Mouse (Mus musculus): ENCODE data around the gene Rnf220.

Rnf220 gene

DNA sequence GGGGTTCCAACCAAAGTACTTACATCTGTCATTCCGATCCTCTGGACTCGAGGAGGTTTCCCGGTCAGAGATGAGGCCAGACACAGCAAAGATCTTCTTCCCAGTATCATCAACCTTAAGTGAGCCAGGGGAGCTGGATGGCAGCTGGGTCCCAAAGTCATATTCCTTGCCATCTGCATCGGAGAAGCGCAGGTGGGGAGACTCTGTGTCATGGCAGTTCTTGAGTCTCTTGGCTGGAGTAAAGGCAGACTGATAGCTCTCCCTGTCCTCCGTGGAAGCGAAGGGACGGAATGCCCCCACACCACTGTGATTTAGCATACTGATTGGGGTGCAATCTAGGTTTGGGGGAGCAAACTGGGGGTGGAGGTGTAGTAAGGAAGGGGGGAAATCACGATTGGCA, 7.3 kb downstream of the Rnf220 start:
- no peak for DNase-seq (ENCODE audit: extremely low spot score)

DNA sequence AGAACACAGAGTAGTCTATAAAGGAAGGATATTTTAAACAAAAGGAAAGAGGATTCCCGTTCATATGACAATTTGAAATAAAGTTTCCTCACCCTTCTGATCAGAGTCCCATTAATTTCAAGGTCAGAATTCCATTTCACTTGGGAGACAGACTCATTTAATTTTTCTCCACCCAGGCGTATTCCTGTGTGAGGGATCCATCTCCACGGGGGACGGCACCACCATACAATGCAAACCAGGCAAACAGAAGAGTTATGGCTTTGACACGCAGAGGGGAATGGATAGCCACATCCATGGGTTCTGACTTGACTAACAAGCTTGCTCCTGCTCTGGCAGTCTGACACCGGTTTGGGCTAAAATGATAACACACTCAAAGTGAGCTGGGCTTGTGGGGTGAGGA, 9.4 kb downstream of the Rnf220 start:
- no peak for DNase-seq (ENCODE audit: extremely low spot score)

- DNase-seq (ENCODE audit: extremely low spot score), result no peak
These were observed 10.7 kb downstream of the Rnf220 start for GRCm38 (mm10) chr4:117486188-117486587.

- no peak for DNase-seq (ENCODE audit: extremely low spot score)
These were observed 11.6 kb downstream of the Rnf220 start for GRCm38 (mm10) chr4:117485045-117485780.

DNA sequence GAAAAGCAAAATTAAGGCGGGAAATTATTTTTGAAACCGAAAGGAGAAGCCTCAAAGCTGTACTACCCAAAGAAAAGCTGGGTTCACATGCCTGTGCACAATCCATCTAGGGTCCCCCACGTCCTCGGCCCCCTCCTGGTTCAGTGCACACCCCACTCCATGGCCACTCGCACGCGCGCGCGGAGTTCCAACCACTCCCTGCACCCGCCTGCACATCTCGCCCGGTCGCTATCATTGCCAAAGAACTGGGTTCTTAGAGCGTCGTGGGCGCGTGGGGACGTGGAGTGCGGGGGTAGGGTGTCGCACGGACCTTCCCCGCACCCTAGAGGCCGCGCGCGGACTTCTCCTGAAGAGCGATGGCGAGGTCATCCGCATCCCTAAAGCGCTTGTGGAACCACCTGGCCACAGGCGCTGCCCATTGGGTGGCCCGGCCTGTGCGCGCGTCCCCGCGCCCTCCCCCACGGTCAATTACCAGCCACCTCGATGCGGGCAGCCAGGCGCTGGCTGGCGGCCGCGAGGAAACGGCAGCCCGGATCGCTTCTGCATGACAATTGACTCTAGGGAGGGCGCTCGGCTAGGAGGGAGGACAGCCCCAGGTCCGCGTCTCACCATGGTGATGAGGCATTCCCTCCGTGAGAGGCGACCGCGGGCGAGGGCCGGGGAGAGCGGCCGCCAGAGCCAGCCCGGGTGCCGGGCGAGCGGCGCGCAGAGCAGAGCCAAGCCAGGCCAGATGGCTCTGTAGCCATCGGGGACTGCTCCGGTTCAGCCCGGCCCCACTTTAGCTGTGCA, 12.4 kb downstream of the Rnf220 start:
- peak; percentile 86 for DNase-seq (ENCODE audit: extremely low spot score)

DNA sequence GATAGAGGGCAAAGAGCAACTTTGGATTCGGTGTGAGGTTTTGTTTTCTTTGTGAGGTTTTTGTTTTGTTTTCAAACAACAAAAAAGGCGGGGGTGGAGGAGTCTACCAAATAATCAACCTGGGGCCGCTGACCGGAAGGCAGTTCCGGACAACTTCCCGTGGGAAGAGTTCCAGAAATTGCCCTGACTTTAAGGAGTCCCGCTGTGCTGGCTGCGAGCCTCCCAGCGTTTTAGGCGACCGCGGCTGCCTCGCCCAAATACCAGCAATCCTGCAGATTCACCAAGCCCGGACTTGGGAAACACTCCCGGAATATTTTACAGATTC, 13.0 kb downstream of the Rnf220 start:
- no peak for DNase-seq (ENCODE audit: extremely low spot score)

DNA sequence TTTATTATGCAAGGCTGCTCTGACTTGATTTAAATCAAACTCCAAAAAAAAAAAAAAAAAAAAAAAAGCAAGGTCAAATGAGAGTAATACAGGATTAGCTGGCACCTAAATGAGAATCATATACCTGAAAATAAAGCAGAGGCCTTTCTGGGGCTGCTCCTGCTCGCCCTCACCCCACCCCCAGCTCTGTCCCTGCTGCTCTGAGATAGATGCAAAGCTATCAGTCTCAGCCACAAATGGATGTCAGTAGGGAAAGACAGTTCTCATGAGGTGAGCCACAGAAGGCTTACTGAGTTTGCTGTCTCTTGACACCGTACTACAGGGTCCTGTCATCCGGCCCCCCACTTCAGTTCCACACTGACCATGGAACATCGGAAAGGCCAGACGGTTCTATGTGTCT, 14.7 kb downstream of the Rnf220 start:
- no peak for DNase-seq (ENCODE audit: extremely low spot score)

GRCm38 (mm10) chr4:117480611-117481445, 16.0 kb downstream of the Rnf220 start:
- peak; percentile 73 for DNase-seq (ENCODE audit: extremely low spot score)

- DNase-seq (ENCODE audit: extremely low spot score), result peak; percentile 51
These were observed 16.9 kb downstream of the Rnf220 start for GRCm38 (mm10) chr4:117479951-117480350.

- DNase-seq (ENCODE audit: extremely low spot score), result no peak
These were observed 18.7 kb downstream of the Rnf220 start for GRCm38 (mm10) chr4:117478101-117478673.

GRCm38 (mm10) chr4:117477401-117477800, 19.5 kb downstream of the Rnf220 start:
- no peak for DNase-seq (ENCODE audit: extremely low spot score)

GRCm38 (mm10) chr4:117476777-117477176, 20.1 kb downstream of the Rnf220 start:
- DNase-seq (ENCODE audit: extremely low spot score), result no peak

GRCm38 (mm10) chr4:117476355-117476754, 20.5 kb downstream of the Rnf220 start:
- DNase-seq (ENCODE audit: extremely low spot score), result no peak

- no peak for DNase-seq (ENCODE audit: extremely low spot score)
These were observed 22.9 kb downstream of the Rnf220 start for GRCm38 (mm10) chr4:117473985-117474354.

- no peak for DNase-seq (ENCODE audit: extremely low spot score)
These were observed 23.4 kb downstream of the Rnf220 start for GRCm38 (mm10) chr4:117473291-117473984.

DNA sequence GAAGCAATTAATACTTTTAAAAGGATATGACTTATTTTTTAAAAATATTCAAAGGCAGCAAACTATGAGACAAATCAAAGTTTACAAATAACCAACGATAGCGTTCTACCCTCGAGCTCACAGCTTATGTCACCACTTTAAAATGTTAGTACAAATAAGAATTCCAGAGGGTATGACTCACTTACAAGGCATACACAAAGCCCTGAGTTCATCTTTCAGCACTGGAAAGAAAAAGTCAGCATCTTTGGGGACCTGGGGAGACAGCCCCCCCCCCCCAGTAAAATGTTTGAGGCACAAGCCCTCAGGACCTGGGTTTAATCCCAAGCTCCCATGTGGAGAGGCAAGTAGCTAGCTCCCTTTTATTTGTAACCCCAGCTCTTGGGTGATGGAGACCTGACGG, 27.4 kb downstream of the Rnf220 start:
- no peak for DNase-seq (ENCODE audit: extremely low spot score)

GRCm38 (mm10) chr4:117467936-117468335, 28.9 kb downstream of the Rnf220 start:
- no peak for DNase-seq (ENCODE audit: extremely low spot score)

GRCm38 (mm10) chr4:117449151-117449550, 47.7 kb downstream of the Rnf220 start:
- no peak for DNase-seq (ENCODE audit: extremely low spot score)

- DNase-seq (ENCODE audit: extremely low spot score), result no peak
These were observed 48.9 kb downstream of the Rnf220 start for GRCm38 (mm10) chr4:117447926-117448325.

GRCm38 (mm10) chr4:117445516-117446207, 51.2 kb downstream of the Rnf220 start:
- no peak for DNase-seq (ENCODE audit: extremely low spot score)

DNA sequence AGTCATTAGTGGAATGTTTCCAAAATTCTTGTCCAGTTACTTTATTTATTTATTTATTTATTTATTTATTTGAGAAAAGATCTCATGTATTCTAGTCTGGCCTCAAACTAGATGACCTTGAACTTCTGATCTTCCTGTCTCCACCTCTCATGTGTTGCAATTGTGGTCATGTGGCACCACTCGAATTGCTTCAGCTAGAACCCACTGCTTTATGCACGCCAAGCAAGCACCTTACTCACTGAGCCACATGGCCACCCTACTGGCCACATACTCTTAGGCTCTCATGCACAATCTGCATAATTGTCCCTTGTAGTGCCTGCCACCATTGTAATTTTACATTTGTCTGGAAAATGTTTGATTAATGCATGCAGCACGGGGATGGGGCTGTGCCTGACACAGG, 57.9 kb downstream of the Rnf220 start:
- DNase-seq (ENCODE audit: extremely low spot score), result no peak
